Mouse (Mus musculus): Measurements from ENCODE around the gene Cnot2.

Gene Cnot2

DNA sequence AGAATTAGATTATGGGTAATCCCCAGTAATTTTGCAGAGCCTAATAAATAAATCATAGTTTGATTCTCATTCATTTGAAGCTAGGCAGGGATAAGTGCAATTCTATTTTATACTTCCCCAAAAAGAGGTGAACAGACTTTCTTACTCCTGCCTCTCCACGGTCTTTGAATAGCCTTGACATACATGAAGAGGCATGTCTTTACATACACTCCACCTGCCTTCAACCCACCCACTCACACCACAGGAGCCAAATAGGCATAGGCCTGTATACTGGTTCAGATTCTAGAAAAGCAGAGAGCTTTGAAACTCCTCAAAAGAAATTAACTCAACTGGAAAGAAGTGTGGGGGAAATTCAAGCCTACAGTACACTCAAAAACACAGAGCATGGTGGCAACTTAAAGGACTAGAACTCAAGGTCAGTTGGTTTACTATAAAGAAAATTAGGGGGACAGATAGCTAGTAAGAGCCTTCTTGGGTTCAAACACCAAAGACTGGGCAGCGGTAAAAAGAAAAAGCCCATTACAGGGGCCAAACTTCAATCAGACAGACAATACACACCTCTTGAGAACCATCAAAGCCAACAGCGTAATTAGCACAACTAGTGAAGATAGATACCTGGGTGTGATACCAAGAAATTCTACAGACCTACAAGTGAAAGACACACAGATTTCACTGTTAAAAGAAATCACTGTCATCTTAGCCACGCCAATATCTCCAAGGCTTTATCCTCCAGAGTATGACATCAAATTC, 18.4 kb downstream of the Cnot2 start:
- DNase-seq (ENCODE audit: low spot score) = no peak

DNA sequence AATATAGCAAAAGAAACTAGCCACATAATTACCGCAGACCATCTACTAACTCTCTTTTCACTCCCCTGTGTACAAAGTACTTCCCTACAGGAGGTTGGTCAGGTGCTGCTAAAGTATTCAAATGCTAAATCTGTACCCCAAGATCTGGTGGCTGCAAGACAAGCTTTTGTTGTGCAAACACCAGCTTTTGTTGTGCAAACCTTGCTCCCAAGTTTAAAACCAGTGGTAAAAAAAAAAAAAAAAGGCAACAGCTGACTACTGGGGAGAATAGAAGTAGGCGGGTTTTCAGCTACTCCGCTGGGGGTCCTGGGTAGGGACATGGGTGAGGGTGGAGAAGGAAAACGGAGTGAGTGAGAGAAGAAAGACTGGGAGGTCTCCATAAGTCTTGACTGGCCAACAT, 19.1 kb downstream of the Cnot2 start:
- DNase-seq (ENCODE audit: low spot score) = no peak

DNA sequence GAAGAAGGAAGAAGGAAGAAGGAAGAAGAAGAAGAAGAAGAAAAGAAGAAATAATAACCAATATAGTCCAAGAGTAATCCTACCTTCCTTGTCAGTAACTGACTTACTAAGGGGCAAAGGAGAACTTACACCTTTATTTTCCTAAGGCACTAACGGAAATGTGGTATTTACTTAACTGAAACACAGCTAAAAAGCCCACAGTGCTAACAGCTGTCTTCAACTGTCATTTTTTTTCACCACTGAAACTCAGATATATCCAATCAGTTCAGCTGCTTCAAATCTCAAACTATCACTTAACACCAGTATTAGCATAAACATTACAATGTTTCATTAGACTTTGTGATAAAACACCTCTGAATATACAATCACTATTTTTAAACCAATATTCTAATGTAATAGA, 22.1 kb downstream of the Cnot2 start:
- no peak for DNase-seq (ENCODE audit: low spot score)

- DNase-seq (ENCODE audit: low spot score) = no peak
Observed at GRCm38 (mm10) chr10:116557166-116557565, 24.1 kb downstream of the Cnot2 start.

DNA sequence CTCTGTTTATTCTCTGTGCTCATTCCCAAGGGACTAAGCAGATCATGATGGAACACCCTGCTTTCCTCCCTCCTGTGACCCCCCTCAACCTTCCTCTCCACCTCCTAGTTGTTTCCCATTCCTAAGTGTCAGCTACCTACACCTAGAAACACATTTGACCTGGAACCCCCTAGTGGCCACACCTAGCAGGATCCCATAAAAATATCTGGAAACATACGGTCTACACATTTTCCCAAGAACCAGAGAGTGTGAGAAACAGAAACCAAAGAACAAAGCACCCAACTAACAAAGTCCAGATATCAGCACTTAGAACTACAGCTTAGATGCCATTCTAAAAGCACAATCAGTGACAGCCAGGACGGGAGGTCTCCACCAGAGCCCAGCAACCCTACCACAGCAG, 26.9 kb downstream of the Cnot2 start:
- DNase-seq (ENCODE audit: low spot score) = no peak

DNA sequence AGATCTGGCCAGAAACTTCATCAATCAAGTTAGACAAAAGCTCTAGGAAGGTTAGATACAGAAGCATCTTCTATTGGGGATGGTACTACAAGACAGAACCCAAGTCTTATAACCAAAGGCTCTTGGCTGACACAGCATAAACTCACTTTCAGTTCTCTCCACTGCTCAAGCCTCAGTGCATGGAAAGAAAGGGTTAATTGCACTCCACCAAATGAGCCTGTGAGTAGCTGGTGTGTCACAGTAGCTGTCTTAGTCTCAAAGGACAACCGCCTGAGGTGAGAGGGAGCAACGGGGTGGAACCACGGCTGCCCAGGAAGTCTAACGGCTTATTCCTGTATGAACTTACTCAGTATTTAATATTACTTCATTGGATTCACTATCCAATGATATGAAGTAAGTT, 33.4 kb downstream of the Cnot2 start:
- no peak for DNase-seq (ENCODE audit: low spot score)

DNA sequence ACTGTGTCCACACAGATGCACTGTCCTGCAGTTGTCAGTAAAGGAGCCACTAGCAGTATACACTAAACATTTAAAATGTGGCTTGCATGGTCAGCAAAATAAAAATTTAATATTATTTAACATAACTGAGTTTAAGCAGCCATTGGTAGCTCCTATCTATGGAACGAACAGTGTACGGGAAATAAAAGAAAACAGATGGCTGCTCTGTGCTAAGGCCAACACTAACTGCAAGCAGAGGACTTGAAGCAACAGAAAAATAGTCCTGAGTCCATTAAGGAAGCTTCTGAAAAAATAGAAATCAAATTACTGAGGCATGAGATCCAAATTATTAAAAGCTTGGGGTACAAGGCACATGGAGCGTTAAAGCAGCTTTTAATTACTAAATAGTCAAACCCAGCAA, 35.1 kb downstream of the Cnot2 start:
- no peak for DNase-seq (ENCODE audit: low spot score)

DNA sequence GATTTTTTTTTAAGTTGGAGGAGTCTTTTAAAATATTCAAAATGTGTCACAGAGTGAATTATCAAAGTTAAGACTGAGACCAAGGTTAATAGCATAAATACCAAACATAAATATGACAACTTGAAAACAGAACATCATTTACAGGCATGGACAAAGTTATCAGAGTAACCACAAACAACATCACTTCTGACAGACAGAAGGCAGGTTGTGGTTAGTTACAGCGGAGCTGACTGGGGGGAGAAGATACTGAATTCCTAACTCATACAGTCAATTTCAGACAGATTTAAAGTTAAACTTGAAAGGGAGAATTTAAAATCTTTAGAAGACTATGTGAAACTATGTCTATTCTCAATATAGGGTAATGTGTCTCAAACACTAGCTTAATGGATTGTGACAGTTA, 38.2 kb downstream of the Cnot2 start:
- DNase-seq (ENCODE audit: low spot score) = no peak

DNA sequence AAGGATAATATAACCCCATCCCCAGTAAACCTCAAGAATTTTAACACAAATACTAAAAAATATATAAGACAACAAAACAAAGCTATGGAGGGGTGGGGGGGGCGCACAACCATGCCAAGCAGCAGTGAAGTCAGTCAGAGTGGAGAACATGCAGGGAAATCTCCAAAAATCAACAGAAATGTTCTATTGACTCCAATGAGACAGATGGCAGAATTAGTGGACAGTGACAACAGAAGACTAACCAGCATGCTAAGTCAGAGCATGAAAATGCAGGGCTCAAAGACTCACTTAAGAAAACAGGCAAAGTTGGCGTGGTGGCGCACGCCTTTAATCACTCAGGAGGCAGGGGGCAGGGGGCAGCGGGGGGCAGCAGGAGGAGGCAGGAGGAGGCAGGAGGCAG, 40.6 kb downstream of the Cnot2 start:
- DNase-seq (ENCODE audit: low spot score) = no peak

DNA sequence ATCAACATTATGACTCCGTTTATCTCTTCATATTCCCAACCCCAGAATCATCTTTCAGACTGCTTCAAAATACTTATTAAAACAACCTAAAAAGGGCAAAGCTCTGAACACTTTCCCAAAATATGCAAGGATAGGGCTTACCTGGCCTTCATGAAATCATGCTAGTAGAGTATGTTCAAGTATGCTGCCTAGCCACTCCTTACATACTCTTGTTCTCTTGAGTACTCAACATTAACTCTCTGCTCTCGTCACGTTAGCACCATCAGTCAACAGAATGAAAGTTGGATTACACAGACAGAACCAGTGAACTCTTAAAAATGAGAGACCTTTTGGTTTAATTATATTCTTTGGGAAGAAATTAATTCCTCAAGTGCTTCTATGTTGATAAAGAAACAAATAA, 43.8 kb downstream of the Cnot2 start:
- DNase-seq (ENCODE audit: low spot score) = no peak

- DNase-seq (ENCODE audit: low spot score) = no peak
Observed at GRCm38 (mm10) chr10:116534278-116534677, 47.0 kb downstream of the Cnot2 start.

DNA sequence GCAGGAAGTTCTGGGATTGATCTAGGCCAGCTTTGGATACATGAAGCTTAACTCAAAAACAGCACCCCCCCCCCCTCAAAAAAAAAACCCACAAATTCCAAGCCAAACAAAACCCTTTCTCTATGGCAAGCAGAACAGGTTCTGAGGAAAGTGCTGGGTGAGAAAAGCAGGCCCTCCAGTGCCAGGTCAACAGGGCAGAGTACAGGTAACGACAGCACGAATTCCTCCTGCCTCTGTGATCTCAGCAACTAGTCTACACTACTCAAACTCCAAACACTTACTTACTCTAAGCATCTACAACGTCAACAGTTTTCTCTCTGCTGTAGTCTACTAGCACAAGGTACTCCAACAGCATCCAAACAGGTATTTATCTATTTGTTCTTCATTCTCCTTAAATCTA, 48.8 kb downstream of the Cnot2 start:
- DNase-seq (ENCODE audit: low spot score) = no peak

DNA sequence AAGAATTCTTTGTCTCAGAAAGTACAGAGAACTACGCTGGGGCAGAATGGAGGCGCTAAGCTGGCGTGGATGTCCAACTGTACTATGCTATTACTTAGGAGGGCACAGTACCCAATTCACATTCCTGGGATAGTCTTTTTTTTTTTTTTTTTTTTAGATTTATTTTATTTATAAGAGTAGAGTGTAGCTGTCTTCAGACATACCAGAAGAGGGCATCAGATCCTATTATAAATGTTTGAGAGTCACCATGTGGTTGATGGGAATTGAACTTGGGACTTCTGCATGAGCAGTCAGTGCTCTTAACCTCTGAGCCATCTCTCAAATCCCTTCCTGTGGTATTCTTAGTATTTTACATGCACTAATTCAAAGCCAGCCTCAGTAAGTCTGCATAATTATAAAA, 50.2 kb downstream of the Cnot2 start:
- DNase-seq (ENCODE audit: low spot score) = no peak

DNA sequence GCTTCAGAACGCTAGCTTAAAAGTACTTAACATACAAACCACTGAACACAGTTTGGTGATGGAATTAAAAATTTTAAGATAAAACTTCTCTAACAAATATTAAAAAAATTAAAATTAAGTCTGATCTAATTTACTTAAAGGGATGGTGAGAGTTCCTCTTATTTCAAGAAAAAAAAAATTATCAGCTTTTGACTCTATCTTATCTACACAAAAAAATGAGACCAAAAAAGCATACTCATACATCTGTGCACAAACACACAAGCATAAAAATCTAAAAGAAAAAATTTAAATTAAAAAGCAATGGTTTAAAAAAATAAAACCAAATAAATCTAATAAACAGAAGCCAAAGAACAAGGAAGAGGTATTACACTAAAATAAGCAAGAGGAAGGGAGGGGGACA, 61.7 kb downstream of the Cnot2 start:
- no peak for DNase-seq (ENCODE audit: low spot score)

GRCm38 (mm10) chr10:116515590-116515989, 65.7 kb downstream of the Cnot2 start:
- no peak for DNase-seq (ENCODE audit: low spot score)

- DNase-seq (ENCODE audit: low spot score) = no peak
Observed at GRCm38 (mm10) chr10:116515158-116515557, 66.2 kb downstream of the Cnot2 start.

DNA sequence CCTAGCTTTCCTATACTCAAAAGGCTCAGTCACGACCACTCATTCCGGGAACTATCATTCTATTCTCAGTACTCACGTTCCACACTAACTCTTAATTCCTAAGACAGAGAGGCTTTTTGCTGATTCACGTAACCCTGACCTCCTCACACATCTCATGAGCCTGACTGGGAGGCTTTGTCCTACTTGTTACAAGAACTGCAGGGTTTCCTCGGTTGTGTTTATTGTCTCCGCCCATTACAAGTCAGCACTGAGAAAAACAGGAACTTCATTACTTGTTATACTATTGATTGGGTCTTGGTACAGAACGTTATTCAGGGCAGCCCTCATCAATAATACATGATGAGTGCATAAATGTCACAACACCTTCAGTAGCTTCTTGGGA, 68.1 kb downstream of the Cnot2 start:
- no peak for DNase-seq (ENCODE audit: low spot score)

DNA sequence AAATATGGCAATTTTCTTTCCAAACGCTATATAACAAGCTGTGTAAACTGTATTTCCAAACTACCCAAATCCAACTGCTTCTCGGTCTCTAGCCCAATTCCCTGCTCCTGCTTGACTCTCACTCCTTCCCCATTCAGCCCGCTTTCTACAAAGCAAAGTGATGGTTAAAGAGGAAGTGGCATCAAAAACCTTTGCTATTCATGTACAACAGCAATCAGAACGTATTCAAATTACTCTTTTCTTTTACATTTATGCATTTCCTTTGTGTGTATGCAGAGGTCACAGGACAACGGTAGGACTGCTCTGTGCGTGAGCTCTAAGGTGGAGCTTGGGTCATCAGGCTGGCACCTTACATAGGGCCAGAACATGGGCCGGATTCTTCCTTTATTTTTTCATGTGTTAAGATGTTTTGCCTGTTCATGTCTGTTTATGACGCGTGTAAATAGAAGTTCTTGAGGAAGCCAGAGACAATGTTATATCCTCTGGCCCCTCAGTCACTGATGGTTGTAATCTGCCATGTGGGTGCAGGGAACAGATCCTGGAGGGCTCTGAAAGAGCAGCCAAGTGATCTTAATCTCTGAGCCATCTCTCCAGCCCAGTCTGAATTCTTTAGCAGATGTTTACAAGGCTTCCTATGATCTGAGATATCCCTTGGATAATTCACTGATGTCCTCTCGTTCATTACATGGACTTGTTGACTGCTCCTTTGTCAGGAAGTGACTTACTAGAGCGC, 68.6 kb downstream of the Cnot2 start:
- no peak for DNase-seq (ENCODE audit: low spot score)

DNA sequence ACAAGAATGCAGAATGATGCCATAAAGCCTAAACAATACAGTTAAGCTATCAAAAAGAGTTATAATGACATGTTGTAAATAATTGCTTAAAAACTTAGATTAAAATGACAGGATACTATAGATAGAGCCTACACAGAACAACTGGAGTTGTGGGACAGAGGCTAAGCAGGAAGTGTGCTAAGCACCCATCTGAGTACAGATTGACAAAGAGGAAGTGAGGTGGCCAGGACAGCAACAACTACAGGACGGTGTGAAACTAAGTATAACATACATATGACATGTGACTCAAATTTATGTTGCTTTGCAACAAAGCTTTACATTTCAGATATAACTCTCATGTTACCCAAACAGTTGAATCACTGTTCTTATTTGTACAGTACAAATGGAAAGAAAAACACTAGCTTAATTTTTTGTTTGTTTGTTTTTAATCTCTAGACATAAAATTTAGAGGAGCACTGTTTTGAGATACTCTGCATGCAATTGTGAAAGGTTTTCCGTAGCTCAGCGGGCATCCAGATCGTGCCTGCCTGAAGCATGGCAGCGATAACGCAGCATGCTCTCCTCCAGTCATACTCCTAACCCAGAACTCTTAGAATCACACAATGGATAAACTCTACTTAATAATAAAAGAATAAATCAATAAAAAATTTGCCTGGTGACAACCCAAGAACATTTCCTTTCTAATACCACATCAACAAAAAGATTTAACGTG, 75.9 kb downstream of the Cnot2 start:
- no peak for DNase-seq (ENCODE audit: low spot score)

GRCm38 (mm10) chr10:116492768-116493167, 88.5 kb downstream of the Cnot2 start:
- no peak for DNase-seq (ENCODE audit: low spot score)

- no peak for DNase-seq (ENCODE audit: low spot score)
Observed at GRCm38 (mm10) chr10:116486895-116487747, 94.2 kb downstream of the Cnot2 start.

GRCm38 (mm10) chr10:116481917-116482316, 99.4 kb downstream of the Cnot2 start:
- no peak for DNase-seq (ENCODE audit: low spot score)

Data from testis, postnatal 10 days (tissue).